Mouse (Mus musculus) megakaryocyte-erythroid progenitor cell, adult 5-6 weeks (primary cell): ENCODE measurements around the gene Plcb4. TPM values are rescaled to one million over a fixed set of nuclear protein-coding genes. Genes with fewer than 3 reads are reported as not detected.

ENCODE experiments used
- ATAC-seq: replicated peaks from 2 replicates; pipeline ENCODE4 v1.8.0; 2016; ENCODE audit warnings: mild to moderate bottlenecking, inconsistent platforms; ENCODE audit not compliant: severe bottlenecking, poor library complexity, low FRiP score, low TSS enrichment
- total RNA-seq, 2 experiments: library from RNA; stranded (forward) in 1 of 2; stranded (reverse) in 1 of 2; fragments of 200-1000, 215-1000 nt in 1 of 2; fragments of >200 nt in 1 of 2; fragmentation: Nextera tagmentation in 1 of 2; gene quantifications; 2 replicates each; pipeline ENCODE4 v1.2.3; 2014 to 2017

Gene Plcb4
- total RNA-seq, 2 experiments from 2014 or later, result 23.4 to 25.3 TPM

DNA sequence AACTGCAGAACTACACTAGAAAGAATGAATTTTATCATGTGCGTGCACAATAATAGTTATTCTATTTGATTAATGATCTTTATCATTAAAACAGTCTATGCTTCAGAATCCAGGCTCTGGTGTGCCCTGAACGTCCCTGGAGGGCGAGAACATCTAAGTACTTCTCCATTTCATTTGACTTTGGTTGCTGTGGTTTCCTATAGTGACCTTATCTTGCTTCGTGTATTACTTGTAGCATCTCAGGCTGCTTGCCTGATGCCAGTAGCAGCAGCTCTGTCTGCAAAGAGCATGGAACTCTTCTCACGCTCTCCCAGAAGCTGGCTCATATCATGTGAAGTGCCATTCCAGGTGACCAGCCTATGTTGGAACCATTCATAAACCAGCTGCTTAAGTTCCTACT, 137.9 kb downstream of the Plcb4 start:
- peak; percentile 62 for ATAC-seq

- ATAC-seq, result no peak
Observed at GRCm38 (mm10) chr2:135797677-135798546, 139.1 kb downstream of the Plcb4 start.

DNA sequence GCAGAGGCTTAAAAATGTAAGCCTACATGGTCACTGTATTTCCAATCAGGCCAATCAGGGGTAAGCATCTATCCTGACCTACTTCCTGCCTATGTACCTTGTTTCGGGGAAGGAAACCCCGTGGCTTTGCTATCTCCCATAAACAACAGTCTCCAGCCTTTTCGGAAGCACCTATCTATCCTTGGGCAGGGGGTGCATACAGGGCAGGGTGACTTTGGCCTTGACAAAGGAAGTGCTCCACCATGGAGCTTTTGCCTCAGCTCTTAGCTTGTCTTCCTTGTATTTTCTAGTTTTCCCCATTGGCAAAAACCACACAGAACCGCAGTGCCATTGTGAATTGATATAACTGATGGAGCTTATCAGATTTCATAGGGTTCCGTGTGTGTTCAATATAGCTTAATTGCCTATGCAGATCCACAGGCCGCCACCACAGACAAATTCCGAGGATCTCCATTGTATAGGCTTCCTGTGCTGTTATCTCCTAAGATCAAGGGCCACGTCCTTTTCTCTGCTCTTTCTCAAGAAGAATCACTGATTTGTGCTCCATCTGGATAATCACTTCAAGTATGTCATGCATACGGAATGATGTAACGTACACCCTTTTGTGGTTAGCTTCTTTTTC, 140.4 kb downstream of the Plcb4 start:
- ATAC-seq, result no peak

GRCm38 (mm10) chr2:135800385-135800784, 141.6 kb downstream of the Plcb4 start:
- ATAC-seq, result no peak

DNA sequence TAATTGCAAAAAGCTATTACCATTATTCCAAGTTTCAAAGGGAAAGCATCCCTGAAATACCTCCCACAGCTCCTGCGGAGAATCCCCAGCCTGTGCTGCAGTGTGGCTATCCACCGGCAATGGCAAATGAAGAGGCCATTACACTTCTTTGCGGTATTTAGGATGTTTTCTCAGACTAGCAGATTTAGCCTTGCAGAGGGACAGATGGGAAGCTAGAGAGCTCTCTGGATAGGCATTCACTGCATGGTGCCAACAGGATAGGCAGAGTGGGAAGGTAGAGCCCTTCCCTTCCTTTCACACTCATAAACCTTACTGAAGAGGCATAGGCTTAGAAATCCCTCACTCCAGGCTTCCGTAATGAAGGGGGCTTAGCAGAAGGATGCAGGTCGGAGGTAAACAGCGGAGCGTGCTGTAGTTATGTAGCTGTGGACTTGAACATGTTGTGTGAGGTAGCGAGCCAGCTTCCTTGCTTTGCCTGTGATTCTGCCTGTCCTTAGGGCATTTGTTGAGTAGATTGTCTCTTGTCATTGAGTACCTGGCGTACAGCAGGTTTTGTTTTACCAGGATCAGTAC, 144.2 kb downstream of the Plcb4 start:
- no peak for ATAC-seq

DNA sequence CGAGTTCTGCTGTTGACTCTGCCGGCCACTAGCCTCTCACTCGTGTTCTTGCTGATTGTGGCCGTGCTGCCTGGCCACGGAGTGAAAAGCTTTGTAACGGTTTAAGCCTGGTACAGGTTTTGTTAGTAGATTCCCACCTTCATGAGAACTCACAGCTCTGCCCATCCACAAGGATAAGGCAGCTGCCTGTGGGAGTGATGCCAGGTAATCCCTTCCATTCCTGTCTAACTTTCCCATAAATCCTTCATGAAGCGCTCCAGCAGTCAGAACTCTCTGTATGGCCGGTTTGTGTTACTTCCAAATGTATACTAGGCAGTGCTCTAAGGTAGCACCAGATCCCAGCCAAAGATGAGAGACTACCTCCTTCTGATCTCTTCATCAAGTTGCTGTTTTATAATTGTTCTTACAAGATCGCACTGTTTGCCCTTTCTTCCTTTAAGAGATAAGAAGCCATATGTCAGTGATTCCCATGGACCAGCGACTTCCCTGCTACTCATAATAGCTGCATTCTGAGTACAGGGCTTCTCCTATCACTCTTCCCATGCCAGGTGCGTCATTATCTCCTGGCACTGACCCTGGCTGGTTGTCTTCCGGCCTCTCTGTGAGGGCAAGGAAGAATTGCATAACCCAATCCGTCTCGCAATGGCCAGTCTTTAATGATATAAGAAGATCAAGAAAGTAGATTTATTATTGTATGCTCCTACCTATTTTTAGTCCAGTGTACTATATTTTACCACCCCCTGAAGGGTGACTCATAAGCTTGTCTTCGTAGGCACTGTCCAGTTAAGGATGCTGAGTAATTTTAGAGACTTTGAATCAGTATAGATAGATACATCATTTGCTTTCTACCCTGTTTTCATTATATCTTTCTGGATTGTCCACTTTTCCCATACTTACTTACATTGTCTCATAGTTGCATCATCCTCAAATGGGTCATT, 147.2 kb downstream of the Plcb4 start:
- ATAC-seq, result no peak

DNA sequence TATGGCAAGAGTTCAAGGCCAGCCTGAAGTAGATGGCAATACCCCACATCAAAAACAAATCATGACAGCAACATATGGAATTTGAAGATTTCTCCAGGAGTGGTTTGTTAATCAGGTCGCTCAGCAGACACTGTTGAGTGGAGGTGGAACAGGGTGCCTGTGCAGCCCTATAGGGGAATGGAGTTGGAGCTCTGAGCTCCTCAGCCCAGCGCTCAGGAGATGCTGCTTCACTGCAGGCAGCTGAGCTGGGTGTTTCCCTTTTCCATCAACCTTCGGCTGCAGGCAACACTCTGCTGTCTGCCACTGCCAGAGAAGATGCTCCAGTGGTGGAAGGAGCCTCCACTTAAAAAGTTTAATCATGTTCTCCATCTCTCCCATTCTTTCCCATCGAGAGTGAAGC, 149.5 kb downstream of the Plcb4 start:
- no peak for ATAC-seq

DNA sequence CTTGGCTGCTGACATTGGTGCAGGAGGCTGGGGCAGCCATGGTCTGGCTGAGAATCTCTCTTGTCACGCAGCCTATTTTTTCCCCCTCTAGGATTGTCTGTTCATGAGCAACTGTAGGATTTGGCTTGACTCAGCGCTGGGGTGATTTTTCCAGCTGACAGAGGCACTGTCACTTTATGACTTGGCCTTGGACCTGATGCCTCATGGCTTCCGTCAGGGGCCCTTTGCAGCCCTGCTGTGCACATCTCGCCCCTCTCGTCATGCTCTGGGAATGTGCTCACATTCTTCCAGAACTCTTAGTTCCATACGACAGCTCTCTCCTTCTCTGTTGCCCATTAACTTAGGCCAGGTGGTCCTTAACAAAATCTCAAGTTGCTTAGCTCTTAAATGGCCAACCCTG, 152.0 kb downstream of the Plcb4 start:
- ATAC-seq, result no peak

GRCm38 (mm10) chr2:135811453-135812101, 152.8 kb downstream of the Plcb4 start:
- ATAC-seq, result no peak

GRCm38 (mm10) chr2:135812701-135813246, 154.0 kb downstream of the Plcb4 start:
- ATAC-seq, result no peak

DNA sequence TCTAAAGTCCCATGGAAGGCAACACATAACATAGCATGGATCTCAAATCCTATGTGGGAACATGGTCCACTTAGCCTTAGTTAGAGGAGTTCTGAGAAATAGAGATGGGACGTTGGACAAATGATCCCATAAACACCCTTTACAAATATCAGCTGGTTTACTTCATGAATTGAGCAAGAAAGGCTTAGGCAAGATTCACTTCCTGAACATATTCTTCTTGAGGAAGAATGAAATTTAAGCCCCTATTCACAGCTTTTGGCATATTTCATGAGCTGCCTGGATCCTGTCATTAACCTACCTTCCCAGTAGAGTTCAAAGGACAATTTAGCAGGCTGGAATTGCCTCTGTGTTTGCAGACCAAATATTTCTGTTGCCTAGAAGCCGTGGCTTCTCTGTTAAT, 161.9 kb downstream of the Plcb4 start:
- ATAC-seq, result no peak

DNA sequence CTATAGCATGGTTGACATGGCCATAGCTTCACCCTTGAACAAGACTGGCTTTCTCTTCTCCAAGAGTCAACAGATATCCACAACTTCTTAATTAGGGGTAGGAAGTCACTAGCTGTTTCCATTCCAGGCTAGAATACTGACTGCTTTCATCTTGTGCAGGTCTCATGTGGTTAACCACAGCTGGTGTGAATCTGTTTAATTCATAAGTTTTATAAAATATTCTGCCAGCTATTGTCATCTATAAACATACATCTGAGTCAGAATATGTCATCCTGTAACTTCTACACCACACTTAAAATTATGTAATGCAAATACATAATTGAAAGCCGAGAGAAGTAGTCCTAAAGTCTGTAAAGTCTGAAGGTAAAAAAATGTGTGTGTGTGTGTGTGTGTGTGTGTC, 164.9 kb downstream of the Plcb4 start:
- no peak for ATAC-seq

GRCm38 (mm10) chr2:135824757-135825156, 165.9 kb downstream of the Plcb4 start:
- ATAC-seq, result no peak

- ATAC-seq, result 0 out of 2 replicates have a peak, but pooled peaks have one; percentile 37
Observed at GRCm38 (mm10) chr2:135825645-135826044, 166.8 kb downstream of the Plcb4 start.

DNA sequence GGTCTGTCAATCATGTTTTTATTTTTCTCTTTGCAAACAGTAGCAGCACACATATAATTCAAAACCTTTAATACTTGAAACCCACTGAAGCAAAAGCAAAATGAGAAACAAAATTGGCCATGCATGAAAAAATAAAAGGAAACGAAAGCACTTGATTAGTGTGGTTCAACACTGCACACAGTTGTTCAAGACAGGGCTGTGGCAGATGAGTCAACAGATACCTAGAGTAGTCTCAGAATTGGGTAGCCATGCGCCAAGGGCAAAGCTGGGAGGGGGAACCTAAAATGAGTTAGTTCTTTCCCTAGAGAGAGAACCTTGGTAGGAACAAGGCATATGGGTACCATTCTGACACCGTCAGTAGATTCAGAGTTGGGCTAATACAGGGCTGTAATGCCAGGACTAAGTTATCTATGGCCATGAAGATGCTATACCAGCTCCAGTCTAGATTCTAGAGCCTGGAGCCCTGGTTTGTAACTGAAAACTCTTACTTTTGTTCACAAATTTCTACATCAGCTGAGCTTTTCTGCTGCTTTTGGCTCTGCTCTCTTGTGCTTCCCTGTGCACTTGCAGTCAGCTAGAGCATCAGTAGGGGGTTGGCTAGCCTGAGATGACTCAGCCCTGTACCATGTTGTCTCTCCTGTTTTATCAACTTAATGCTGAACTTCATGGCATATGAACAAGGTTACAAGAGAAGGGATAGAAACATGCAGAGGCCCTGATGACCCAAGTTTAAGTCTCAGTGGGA, 168.0 kb downstream of the Plcb4 start:
- no peak for ATAC-seq

DNA sequence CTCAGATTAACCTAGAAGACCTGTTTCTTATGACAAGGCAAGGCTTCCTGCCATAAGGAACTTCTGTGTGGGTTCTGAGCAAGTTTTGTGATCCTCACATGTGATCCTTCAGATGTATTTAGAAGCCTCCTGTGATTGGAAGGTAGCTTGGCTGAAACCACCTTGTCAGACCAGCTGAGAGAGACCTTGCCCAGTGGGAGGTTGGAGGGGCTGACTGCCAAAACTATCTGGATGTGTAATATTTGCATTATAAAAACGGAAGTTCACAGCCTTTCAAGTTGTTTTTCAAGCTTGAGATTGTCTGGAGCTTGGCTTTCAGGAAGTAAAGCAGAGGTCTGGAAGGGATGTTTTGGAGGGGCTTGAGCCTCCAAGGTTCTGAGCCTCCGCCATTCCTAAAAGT, 169.6 kb downstream of the Plcb4 start:
- no peak for ATAC-seq

DNA sequence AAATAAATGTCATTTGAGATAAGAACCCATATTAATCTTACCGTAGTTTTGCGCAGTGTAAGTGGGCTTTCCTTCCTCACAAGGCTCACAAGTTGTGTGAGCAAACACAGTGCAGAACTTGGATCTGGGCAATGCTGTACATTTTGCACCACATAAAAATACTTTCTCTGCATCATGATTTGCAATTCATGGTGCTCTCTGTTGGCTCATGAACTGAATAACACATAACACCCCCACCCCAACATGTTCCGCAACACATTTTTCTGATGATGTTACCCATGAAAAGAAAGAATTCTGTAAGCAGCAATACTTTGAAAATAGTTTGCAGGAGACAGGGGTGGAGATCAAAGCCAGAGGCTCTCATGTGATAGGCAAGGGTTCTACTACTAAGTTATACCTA, 174.9 kb downstream of the Plcb4 start:
- ATAC-seq, result no peak

GRCm38 (mm10) chr2:135834435-135834834, 175.6 kb downstream of the Plcb4 start:
- no peak for ATAC-seq
